Mouse (Mus musculus) T-cell, adult 2 months (primary cell): ENCODE results near the gene Snx5.

Experiments used
- DNase-seq: peaks from one replicate; pipeline ENCODE4 v3.0.0; 2022; ENCODE audit warnings: low spot score

Gene Snx5

DNA sequence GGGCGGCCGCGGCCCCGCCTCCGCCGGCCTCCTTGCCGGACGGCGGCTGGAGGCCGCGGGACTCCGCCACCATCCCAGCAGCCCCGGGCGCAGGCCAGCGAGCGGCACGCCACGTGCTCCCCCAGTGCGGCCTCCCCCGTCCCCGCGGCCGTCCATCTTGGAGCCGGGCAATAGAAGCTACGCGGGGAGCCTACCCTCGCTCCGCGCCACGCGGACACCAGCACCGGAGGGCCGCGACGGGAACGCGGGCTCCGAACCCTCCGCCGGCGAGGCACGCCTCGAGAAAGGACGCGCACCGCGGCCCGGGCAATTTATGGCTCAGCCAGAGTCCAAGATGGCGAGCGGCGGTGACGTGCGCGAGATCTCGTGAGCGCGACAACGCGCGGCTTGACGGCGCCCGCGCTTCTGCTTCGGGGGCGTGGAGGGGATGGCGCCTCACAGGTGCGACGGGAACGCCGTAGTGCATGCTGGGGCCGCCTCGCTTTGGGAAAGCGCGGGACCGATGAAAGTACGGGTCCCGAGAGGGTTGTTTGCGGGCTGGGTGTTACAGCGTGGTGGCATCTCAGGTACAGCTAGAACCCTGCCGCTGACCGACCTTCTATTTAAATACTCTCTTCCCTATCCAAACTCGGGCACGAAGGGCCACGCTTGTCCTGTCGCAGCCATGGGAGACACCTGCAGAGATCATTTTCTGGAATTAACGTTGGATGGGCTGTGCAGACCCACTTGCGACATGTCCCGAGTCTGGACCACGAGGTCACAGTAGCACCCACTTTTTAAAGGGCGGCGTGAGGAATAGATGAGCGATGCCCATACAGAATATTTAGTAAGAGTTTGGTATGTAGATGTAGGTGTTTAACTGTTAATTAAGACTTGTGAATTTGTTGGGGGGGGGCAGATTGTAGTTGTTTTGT lies at the start of gene Snx5, which contains the start of gene Mgme1:
TSS of gene Snx5 (minus strand) at position 400 of the 914 bp plus-strand sequence.
TSS of gene Mgme1 (plus strand) at position 157 of the 914 bp plus-strand sequence.
- DNase-seq: peak; percentile 93

DNA sequence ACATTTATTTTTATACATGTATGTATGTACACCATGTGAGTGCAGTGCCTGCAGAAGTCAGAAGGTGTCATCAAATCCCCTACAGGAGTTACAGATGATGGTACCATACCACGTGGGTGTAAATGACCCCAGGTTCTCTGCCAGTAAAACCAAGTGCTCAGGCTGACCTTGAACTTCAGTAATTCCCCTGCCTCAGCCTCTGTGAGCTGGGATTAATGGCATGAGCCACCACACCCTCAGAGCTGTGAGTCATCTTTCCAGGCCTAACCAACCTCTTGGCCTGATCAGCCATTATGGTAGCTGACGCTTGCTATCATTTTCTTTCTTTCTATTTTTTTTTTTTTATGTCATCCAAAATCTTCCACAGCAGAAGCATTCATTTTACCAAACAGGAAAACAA lies 40.7 kb upstream of the Snx5 start:
- DNase-seq: no peak

DNA sequence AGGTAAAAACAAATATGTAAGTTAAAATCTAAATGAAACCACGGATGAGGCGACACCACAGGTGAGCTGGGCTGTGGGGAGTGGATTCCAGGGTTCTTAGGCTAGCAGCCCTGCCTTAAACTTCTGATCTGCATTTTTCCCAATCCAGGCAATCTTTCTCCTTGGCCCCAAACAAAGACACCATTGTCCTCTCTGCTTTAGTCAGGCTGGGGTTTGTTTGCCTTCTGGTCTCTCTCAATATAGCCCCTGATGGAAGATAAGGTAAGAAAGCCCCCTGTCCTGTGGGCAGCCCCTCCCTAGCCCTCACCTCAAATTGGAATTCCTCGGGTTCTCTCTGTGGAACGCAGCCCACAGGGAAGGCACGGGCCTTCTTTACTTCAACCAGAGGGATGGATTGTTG lies 39.6 kb upstream of the Snx5 start:
- no peak for DNase-seq

DNA sequence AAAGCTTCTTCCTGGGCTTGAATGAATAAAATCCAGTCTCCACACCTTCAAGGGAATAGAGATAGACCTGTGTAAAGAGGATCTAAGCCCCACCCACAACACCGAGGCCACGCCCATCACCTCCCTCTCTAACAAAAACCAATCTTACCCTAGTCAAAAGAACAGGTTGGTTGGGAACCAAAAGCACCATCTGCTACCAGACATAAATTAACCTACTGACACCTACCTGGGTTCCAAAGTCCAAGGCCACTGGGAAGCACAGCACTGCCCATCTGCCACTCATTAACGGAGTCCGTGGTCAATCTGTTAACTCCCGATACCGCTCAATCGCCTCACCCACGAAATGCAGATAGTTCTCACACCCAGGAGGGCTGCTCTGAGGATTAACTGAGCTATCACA lies 37.9 kb upstream of the Snx5 start:
- DNase-seq: no peak

DNA sequence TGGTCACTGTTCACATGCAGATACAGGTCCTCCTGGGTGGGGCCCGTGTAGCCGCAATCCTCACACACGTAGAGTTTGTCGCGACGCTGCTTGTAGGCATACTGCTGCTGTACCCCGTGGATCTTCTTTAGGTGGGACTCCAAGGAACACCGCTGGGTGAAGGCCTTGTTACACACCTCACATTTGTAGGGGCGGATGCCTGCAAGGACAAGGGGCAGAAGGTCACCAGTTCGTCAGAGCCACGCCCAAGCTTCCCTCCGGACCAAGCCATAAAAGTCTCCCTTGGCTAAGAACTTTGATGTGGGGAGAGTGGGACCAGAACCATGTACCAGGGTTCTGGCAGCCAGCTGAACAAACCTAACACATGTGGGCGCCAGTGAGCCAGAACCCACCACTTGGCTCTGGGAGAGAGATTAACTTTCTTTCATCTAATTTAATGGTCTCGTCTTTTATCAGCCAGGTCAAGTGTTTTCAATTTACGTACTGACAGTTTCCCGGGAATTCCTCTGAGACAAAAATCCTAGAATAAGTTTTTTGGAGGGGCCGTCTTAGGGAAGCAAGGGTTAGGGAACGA lies 35.1 kb upstream of the Snx5 start:
- DNase-seq: no peak

DNA sequence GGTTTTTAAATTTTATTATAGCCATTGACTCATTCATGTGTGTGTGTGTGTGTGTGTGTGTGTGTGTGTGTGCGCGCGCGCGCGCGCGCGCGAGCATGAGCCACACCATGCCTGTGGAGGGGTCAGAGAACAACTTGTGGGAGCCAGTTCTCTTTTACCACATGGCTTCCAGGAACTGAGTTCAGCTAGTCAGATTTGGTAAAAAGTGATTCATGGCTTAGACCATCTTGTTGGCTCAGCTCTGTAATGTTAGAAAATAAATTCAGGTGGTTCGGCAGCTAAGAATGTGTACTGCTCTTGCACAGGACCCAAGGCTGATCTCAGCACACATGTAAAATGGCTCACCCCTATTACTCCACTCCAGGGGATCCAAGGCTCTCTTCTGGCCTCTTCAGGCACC lies 30.4 kb upstream of the Snx5 start:
- no peak for DNase-seq

DNA sequence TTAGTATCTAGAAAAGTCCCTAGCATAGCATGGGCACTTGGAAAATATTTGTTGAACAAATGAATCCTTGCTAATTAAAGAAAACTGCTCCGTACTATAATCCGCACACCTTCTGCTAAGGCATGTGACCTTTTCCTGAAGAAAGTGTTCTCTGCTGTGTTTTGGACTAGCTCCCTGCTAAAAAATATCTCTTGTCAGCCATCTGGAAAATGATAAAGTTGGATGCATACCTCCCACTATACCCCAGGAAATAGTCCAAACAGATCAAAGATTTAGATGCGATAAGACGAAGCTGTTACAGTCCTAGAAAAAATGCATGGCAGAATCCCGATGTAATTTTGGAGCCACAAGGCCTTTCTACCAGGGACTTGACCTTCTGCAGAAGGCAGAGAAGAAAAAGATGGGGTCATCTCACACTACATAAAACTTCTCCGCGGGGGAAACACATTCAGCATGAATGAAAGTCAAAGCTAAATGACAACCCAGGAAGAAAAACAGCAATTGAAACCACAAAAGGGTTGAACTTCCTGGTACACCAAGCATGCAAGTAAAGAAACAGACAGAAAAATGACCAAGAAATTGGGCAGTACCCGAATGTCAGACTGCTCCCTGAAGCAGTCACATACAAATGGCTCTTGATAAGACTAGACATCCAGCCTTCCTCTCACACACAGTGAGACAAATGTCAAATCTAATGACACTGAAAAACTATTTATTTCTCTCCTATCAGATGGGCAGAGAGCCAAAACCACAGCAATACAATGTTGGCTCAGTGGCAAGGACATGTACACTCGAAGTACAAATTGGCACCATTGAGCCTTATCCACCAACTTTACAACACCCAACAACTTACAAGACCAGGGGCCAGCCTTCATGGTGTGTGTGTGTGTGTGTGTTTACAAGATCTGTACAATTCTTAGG lies 29.3 kb upstream of the Snx5 start:
- peak; percentile 20 for DNase-seq

DNA sequence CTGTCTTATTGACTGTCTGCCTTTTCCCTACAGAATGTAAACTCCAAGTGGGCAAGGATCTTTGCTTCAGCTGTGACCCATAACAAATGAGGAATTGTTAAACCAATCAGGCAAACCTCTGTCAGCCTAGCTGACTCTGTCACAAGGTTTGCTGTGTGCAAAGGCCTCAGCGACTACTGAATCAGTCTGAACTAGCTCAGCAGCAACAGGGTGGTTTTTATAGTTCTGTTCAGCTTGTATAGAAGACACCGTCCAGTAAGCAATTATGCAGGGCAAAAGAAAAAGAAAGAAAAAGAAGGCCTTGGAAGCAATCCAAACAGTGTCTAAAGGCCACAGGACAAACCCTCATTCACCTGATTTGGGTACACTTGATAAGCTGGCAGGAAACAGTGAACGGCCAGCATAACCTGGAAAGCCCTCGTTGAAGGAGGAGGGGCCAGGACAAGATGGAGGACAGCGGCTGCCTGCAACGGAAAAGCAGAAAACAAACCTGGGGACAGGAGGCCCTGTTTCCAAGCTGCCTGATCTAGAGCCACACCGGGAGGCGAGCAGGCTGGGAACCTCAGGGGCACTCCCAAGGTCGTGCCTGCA lies 24.5 kb upstream of the Snx5 start:
- no peak for DNase-seq

DNA sequence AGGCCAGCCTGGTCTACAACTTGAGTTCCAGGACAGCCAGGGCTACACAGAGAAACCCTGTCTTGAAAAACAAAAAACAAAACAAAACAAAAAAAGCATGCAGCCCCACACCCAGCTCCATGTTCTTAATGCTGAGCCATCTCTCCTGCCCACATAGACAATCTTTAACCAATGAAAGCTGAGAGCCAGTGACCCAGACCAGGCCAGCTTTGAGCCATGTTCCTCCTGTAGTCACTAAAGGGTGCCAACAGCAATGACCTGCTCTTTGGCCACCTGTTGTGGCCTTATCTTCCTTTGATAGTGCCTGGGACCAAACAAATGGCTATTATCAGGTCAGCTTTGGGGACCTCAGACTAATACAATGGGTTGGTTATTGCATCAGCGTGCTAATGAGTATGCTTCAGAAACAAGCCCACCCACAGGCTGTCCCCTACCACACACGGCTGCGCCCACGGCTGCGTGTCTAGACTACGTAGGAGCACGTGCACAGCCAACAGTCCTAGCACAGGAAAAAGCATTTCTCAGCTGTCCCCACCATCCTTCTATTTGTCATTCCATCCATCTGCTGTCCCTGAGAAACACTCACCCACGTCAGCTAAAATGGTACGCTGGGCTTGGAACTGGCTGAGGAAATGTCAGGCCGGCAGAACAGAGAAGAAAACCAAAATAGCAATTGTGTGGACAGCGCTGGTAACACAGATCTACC lies 21.0 kb upstream of the Snx5 start:
- DNase-seq: no peak

DNA sequence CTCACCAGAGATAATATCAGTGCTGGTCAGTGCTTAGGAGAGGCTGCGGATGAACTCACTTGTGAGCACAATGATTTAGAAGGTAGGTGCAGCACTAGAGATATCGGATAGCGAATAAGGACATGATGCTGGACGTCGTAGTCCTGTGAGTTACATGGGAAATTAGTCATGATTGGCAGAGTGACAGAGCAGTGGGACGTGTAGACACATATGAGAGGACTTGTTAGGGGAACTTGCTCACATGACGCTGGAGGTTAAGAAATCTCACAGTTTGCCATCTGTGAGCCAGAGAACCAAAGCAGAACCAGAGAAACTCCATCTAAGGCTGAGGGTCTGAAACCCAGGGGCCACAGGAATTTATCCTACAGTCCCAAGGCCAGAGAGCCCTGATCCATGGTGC lies 19.6 kb upstream of the Snx5 start:
- DNase-seq: no peak

DNA sequence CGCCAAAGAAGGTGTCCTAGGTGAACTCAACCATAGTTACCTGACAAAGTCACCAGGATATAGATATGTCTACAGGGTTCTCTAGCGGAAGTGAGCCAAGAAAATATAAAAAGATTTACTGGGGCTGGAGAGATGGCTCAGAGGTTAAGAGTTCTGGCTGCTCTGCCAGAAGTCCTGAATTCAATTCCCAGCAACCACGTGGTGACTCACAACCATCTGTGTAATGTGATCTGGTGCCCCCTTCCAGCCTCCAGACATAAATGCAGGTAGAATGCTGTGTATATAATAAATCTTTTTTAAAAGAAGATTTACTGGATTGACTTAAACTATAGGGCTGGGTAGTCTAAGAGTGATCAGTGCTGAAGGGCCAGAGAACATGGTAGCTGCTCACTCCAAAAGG lies 10.7 kb upstream of the Snx5 start:
- no peak for DNase-seq

DNA sequence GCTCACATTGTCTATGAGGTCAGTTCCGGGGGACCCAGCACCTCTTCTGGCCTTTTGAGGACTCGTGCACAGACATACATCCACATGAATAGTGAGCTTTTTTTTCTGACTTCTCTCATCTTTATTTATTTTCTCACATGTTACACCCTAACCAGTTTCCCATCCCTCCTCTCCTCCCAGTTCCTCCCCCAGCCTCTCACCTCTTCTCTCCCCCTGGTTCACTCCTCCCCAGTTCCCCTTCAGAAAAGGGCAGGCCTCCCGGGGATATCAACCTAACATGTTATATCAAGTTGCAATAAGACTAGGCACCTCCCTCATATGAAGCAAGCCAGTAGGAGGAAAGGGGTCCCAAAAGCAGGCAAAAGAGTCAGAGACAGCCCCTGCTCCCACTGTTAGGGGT lies 9.9 kb upstream of the Snx5 start:
- no peak for DNase-seq

DNA sequence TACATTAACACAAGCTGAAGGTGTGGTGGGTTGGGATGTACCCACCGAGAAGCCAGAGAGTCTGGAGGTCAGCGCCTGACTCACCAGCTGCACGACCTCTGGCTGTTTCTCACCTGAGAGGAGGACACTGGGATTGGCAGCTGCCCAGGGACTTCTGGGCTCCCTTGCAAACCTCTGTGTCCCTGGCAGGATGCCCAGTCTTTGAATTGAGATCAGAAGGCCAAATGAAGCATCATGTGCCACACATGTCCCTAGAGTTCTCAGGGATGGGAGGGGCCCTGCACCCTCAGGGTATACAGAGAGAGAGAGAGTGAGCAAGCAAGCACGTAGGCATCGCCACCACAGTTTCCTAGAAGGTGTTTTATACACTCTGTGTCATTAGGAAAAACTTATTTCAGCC lies 9.0 kb upstream of the Snx5 start:
- DNase-seq: peak; percentile 43

DNA sequence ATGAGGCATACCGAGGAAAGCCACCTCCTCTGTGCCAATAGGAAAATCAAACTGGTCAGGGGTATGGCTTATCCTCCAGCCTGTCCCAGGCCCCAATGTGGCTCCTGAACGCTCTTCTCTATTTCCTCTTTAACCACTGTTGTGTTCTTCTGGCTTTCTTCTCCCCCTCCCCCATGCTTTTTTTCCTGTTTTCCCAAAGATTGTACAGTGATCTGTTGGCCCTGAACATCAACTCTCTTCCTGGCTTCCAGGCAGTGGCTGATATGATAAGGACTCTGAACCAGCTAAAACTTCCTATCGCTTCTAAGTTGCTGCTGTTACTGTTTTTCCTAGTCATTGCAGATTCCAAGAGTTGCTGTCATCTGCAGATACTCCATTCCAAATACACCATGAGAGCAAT lies 6.2 kb upstream of the Snx5 start:
- no peak for DNase-seq

DNA sequence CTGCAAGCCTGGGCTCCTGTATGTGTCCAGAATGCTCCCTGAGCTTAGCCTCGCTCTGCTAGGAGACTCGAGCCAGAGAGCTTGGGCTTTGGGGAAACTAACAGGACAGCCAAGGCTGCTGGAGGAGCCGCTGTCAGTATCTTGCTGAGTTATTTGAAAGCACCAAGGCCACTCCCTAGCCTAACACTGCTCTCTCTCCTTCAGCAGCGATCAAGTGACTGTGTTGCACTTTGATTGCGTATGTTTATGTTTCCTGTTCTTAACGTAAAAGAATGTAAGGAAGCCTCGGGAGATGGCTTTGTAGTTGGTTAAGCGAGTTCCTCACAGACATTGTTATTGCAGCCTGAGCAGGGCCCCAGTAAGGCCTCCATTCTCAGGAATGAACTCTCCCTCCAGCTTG lies 4.0 kb upstream of the Snx5 start:
- peak; percentile 43 for DNase-seq

DNA sequence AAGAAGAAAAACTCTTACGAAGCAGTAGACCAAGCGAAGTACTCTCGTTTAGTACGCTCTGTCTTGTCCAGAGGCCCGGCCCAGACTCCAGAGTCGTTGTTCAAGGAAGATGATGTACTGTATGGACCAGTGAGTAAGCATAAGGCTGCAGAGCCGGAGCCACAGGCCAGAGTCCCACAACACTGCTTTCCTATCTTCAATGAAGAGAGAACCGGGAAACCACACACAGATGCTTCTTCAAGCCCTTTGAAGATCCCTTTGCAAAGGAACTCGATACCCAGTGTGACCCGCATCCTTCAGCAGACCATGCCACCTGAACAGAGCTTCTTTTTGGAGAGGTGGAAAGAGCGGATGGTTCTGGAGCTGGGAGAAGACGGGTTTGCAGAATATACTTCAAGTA lies 1.4 kb upstream of the Snx5 start:
- no peak for DNase-seq

DNA sequence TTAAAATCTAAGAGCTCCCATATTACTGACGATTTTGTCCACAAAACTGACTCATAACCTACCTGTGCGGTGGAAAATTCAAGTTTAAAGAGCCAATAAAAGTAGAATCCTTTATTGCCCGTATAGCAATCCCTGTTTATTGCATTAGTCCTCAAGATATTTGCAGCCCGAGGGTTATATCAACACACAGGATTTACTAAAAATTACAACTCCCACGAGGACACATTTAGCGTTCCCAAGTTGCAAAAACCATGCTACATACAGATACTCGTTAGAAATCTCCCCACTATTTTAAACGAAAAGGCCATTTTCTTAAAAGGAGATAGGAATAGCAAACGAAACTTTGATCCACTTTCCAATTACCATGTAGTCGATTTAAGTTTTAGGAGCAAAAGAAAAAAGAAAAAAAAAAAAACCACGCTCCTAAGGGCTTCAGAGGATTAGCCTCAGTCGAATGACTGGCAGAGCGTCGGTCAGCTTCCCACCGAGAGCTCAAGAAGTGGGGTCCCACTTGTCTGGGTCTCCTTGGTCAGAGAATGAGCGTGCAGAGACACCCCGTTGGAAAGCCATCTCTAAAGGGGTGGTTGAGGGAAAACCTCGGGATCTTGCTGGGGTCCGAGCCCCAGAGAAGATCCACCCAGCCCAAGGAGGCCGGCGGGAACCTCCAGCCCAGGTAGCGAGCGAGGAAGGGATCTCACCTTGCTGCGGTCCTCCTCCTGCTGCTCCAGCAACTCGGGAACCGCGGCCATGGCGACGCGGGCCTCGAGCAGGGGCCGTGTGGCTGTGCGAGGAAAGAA lies 829 bp downstream of the Snx5 start:
- DNase-seq: no peak

DNA sequence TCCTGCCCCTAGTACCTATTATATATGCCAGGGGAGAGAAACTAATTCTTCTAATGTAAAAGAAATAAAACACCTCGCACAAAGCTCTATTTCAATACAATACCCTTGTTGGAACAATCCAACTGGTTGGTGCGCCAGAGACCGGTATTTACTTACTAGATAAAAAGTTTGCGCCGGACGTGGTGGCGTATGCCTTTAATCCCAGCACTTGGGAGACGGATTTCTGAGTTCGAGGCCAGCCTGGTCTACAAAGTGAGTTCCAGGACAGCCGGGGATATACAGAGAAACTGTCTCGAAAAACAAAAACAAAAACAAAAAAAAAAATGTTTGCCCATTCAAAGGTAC lies 1.4 kb downstream of the Snx5 start:
- DNase-seq: no peak

DNA sequence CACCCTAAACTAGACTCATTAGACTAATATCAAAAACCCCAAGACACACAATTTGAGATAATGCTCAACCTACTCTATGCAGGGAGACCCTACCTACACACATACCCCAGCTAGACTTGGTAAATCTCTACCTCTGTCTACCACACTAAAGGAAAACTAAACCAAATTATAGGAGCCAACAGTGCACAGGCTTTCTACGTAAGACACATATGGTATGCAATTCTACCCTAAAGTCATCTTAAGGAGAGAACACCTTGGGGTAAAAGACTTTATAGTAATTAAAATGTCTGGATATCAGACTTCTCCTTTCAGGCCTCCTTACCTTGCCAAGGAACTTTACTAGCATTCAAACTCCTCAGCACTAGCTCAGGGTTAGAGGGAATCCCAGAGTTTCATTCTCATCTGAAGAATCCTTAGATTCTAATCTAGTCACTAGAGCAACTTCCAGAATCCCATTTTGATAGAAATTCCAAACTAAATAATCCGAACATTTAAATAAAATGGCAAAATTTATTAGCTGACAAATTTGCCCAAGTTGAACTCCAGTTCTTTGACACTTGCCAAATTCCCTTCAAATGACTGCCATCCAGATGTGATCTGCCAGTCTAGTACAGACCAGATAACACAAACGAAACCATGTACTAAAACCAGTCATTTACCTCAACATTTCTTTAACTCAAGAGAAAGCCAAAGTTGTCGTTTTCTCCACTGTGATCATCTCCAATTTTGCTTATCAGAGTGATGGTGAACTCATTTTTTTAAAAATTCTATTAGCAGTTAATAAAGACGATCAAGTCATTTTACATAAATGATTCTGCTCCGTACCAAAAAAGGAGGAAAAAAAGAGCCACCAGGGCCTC lies 2.0 kb downstream of the Snx5 start:
- DNase-seq: no peak

DNA sequence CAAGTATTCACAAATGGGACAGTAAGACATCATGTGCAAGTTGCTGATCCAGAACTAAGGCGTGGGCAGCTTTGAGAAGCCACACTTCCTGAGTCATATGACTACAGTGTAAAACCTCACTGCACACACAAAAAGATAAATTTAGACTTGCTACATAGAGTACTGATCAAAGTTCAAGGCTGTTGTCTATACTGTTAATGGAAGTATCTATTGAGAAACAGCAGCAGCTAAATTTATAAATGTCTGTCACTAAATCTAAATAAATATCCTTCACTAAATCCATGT lies 3.0 kb downstream of the Snx5 start:
- DNase-seq: peak; percentile 67
